Mouse (Mus musculus) ZHBTc4 (cell line): ENCODE results near the gene Rcbtb1.
"Not testable (repeated sequence)": the region's sequence is repeated elsewhere in the genome, so short reads cannot be mapped to it uniquely, and the experiment has no call there.

Experiments
- DNase-seq: peaks from one replicate; pipeline ENCODE4 v3.0.0-alpha.2; 2011; ENCODE audit warnings: low read depth, low spot score

Gene Rcbtb1

GRCm38 (mm10) chr14:59274961-59275360 is 74.0 kb downstream of the Rcbtb1 start:
- not testable (repeated sequence) for DNase-seq
